Mouse (Mus musculus) small intestine, adult 2 months (tissue): ENCODE results near the gene Vsig2.

Experiments
- CTCF ChIP-seq: fragments of 200-500 bp; IDR thresholded peaks from 2 replicates; pipeline ENCODE4 v1.5.1; 2012; ENCODE audit warnings: low read depth, mild to moderate bottlenecking, control low read depth, inconsistent platforms, low read length, moderate library complexity, mixed read lengths; ENCODE audit not compliant: insufficient replicate concordance, insufficient read length; ENCODE audit errors: extremely low read depth
- POLR2A ChIP-seq: fragments of 200-500 bp; IDR thresholded peaks from 2 replicates; pipeline ENCODE4 v1.6.1; 2012; ENCODE audit warnings: low read depth, mild to moderate bottlenecking, control low read depth, inconsistent platforms, low read length, moderate library complexity

- TF ChIP-seq CTCF (no peak), POLR2A (no peak)
Observed at GRCm38 (mm10) chr9:37539170-37540025, at the start of gene Vsig2.
